Mouse (Mus musculus): ENCODE data around the gene C5ar2. TPM values are rescaled to one million over a fixed set of nuclear protein-coding genes. Genes with fewer than 3 reads are reported as not detected.
A peak's percentile ranks its signal among the peaks of the same experiment; 100 is the strongest.
"Not testable (repeated sequence)": the region's sequence is repeated elsewhere in the genome, so short reads cannot be mapped to it uniquely, and the experiment has no call there.

C5ar2 gene
- polyA plus RNA-seq, 1 experiment from 2014 or later: not detected

DNA sequence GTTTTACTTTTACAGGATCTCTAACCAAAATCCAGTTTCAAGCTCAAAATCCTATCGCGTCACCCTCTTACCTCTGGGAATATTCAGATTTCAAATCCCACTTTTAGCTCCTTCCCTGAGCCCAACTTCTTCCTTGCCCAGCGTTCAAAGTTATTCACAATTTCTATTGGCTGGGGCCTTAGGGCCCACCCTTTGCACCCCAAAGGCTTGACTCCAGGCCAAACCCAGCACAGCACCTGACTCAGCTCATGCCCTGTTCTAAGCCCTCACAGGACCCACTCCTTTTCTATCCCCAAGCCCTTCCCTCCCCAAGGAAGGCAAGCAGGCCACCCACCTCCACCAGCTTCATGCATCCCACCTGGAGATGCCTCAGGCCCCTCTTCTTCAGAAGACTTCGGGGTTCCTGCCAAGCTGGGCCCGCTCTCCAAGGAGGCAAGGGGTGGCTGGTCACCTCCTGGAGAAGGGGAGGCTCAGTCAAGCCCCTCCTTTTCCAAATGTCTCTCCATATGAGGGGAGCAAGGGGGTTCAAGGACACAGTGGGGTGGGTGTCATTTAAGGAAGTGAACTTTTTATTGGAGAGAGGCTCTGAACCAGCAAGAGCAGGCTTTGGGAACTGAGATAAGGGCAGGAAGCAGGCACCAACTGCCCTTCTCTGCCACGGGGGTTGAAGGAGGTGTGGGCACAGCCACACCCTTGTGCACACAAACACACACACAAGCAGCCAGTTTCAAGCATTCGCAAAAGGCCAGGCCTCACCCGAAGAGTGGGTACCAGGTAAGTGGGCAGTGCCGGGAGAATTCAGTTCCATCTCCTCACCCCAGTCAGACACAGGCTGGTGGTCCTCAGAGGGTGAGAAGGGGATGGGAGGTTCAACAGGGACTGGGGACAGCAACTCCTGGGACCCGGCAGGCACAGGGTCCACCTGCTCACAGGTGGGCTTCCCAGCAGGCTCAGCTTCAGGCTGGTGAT is 31.3 kb upstream of the C5ar2 start:
- no peak for ATAC-seq
- in situ Hi-C loops (cut with MboI; ENCODE audit: low pct_unique_long_range_greater_than_20kb): no loop called here
- ChIA-PET POLR2A (interaction anchor here (1.5 kb wide), 1 partner anchor 9 kb away, joined by 3 read pairs; no protein-coding TSS in a partner anchor), CTCF (interaction anchor here (0.9 to 1.7 kb wide), 2 partner anchors 11 to 20 kb away, joined by 4 read pairs; no protein-coding TSS in a partner anchor)
- H3K27me3 ChIP-seq: no peaks in the 10 kb centered on the region
- no peak for TF ChIP-seq CTCF (IDR thresholded peaks at IDR 0.05)
- DNase-seq (ENCODE audit: low read depth, low spot score): no peak

DNA sequence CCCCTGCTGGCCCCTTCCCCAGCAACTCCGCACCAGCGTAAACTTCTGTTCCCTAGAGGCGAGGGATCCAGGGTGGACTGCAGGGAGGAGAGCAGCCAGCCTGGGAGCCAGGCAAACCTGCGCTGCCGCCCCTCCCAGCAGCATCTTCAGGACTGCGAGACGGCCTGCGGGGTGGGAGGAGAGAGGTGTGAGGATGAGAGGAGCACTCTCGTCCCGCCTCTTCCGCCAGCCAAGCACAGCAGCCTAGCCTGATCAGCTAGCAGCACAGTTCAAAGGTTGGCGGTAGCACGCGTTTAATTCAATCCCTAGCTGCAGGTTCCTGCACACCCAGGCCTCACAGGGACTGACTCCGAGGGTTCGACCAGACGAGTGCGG is 29.8 kb upstream of the C5ar2 start:
- DNase-seq (ENCODE audit: low read depth, low spot score) (no peak), ATAC-seq (no peak)
- ChIA-PET CTCF (interaction anchor here (1.0 kb wide), 1 partner anchor 11 kb away, joined by 3 read pairs; no protein-coding TSS in a partner anchor), POLR2A (no interaction called here)
- no peaks in the 10 kb centered on the region for H3K27me3 ChIP-seq
- no peak for TF ChIP-seq CTCF (IDR thresholded peaks at IDR 0.05)
- in situ Hi-C loops (cut with MboI; ENCODE audit: low pct_unique_long_range_greater_than_20kb): no loop called here

DNA sequence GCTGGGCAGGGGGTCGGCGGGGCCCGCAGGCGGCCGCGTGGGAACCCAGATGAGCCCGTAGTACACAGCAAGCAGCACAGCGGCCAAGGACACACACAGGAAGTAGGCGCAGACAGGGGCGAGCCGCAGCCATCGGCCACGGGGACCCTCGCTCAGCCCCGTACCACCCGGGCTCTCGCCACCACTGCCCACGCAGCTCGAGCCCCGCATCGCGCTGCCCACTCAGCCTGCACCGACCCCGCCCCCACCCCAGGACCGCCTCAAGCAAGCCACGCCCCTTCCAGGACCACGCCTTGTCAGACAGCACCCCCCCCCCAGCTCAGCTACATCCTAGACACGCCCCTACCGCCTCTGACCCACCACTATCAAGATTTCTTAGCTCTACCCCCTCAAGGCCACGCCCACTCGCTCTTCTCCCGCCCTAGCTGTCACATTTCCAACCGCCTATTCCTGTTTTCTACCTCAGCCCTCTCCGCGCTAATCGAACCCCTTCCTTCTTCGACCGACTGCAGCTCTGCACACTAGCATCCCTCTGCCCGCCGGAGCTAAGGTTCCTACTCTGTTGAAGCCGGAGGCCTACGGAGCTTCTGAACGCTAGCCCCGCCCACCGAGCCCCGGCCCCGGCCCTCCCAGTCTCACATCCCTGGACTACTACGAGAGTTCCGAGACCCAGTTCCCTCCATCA is 29.3 kb upstream of the C5ar2 start, which contains the start of gene Inafm1:
Gene Inafm1, minus strand, starts transcription at position 537 of the 685 bp plus-strand sequence.
- POLR2A ChIA-PET: interaction anchor here (1.5 kb wide), 1 partner anchor 10 kb away, joined by 3 read pairs; no protein-coding TSS in a partner anchor

GRCm38 (mm10) chr7:16272681-16273080 is 28.7 kb upstream of the C5ar2 start:
- ATAC-seq: peak; percentile 70
- POLR2A ChIA-PET: interaction anchor here (1.5 kb wide), 1 partner anchor 10 kb away, joined by 3 read pairs; no protein-coding TSS in a partner anchor
- no peak for TF ChIP-seq CTCF (IDR thresholded peaks at IDR 0.05)
- in situ Hi-C loops (cut with MboI; ENCODE audit: low pct_unique_long_range_greater_than_20kb): no loop called here
- CTCF ChIA-PET: interaction anchor here (0.9 to 2.1 kb wide), 2 partner anchors 10 to 221 kb away, joined by 3 to 12 read pairs; no protein-coding TSS in a partner anchor
- no peak for DNase-seq (ENCODE audit: low read depth, low spot score)
- H3K27me3 ChIP-seq: no peaks in the 10 kb centered on the region

More for the DNA sequence above, 29.3 kb upstream of the C5ar2 start, which contains the start of gene Inafm1:
- CTCF ChIA-PET: interaction anchor here (2.1 kb wide), 1 partner anchor 10 kb away, joined by 12 read pairs; no protein-coding TSS in a partner anchor
- H3K27me3 ChIP-seq: no peaks in the 10 kb centered on the region
- in situ Hi-C loops (cut with MboI; ENCODE audit: low pct_unique_long_range_greater_than_20kb): no loop called here
- peak; percentile 54 for ATAC-seq
- DNase-seq (ENCODE audit: low read depth, low spot score): no peak
- no peak for TF ChIP-seq CTCF (IDR thresholded peaks at IDR 0.05)

DNA sequence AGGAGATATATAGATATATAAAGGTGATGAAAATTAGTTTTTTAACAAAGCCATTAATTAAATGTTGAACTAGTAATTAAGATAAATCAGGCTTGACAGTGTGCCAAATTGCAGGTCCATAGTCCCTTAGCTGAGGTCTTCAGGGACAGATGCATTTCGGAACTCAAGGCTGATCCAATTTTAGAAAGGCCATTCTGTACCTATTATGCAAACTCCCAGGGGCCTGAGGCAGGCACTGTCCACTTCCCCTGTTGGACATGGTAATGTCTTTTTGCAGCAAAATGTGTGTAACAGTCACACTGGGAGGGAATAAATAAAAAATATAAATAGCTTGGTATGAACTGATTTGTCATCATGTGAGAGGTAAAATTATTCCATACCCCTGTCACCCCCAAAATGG is 27.2 kb upstream of the C5ar2 start:
- no peak for TF ChIP-seq CTCF (IDR thresholded peaks at IDR 0.05)
- POLR2A ChIA-PET: no interaction called here
- CTCF ChIA-PET: interaction anchor here (1.2 to 2.1 kb wide), 2 partner anchors 8 to 78 kb away, joined by 3 to 12 read pairs; no protein-coding TSS in a partner anchor
- in situ Hi-C loops (cut with MboI; ENCODE audit: low pct_unique_long_range_greater_than_20kb): no loop called here
- DNase-seq (ENCODE audit: low read depth, low spot score) (no peak), ATAC-seq (no peak)
- H3K27me3 ChIP-seq: no peaks in the 10 kb centered on the region

DNA sequence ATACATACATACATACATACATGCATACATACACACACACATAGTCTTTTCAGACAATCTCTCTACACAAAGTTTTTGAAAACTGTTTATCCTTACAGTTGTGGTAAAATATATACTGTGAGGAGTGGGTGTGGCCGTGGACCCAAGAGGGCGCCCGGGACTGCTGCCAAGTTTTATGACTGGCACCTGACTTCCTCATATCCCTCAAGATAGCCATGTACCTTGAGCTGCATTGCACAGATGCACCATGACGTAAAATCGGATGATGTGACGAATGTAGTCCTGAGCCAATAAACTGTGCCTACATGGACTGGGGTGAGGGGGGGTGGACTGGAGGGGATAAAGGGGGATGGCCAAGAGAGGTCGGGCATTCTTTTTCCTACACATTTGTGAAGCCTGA is 22.6 kb upstream of the C5ar2 start:
- in situ Hi-C loops (cut with MboI; ENCODE audit: low pct_unique_long_range_greater_than_20kb); ATAC-seq; POLR2A ChIA-PET; DNase-seq (ENCODE audit: low read depth, low spot score); CTCF ChIA-PET; H3K27me3 ChIP-seq: not testable (repeated sequence)

- ChIA-PET CTCF (no interaction called here), POLR2A (no interaction called here)
- no peak for ATAC-seq
- in situ Hi-C loops (cut with MboI; ENCODE audit: low pct_unique_long_range_greater_than_20kb): no loop called here
- no peaks in the 10 kb centered on the region for H3K27me3 ChIP-seq
- DNase-seq (ENCODE audit: low read depth, low spot score): no peak
- TF ChIP-seq CTCF (IDR thresholded peaks at IDR 0.05): no peak
Observed at GRCm38 (mm10) chr7:16265856-16266255, 21.9 kb upstream of the C5ar2 start.

DNA sequence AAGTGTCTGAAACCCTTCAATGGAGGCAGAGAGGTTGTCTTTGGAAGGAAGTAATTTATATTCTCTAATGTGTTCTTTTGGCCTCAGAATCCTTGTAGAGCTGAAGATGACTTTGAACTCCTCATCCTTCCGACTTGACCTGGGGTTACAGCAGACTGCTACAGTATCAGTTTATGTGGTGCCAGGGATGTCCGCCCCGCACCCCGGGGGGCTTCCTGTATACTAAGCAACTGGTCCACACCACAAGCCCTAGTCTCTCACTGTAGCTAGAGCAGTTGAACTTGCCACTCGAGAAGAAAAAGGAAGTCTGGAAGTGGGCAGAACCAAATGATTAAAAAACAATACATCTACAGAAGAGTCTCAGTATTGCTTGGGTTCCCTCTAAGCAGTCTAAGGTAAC is 19.9 kb upstream of the C5ar2 start:
- in situ Hi-C loops (cut with MboI; ENCODE audit: low pct_unique_long_range_greater_than_20kb): loop anchor here (5.0 kb wide), 1 partner anchor 72 kb away; no protein-coding TSS in a partner anchor
- ChIA-PET CTCF (interaction anchor here (1.7 to 2.7 kb wide), 7 partner anchors 8 to 167 kb away, joined by 4 to 30 read pairs (median 10); no protein-coding TSS in a partner anchor), POLR2A (interaction anchor here (0.7 kb wide), 3 partner anchors 19 to 57 kb away, joined by 3 to 4 read pairs (median 3); no protein-coding TSS in a partner anchor)
- H3K27me3 ChIP-seq: no peaks in the 10 kb centered on the region
- DNase-seq (ENCODE audit: low read depth, low spot score) (no peak), ATAC-seq (no peak)
- TF ChIP-seq CTCF (IDR thresholded peaks at IDR 0.05): no peak

DNA sequence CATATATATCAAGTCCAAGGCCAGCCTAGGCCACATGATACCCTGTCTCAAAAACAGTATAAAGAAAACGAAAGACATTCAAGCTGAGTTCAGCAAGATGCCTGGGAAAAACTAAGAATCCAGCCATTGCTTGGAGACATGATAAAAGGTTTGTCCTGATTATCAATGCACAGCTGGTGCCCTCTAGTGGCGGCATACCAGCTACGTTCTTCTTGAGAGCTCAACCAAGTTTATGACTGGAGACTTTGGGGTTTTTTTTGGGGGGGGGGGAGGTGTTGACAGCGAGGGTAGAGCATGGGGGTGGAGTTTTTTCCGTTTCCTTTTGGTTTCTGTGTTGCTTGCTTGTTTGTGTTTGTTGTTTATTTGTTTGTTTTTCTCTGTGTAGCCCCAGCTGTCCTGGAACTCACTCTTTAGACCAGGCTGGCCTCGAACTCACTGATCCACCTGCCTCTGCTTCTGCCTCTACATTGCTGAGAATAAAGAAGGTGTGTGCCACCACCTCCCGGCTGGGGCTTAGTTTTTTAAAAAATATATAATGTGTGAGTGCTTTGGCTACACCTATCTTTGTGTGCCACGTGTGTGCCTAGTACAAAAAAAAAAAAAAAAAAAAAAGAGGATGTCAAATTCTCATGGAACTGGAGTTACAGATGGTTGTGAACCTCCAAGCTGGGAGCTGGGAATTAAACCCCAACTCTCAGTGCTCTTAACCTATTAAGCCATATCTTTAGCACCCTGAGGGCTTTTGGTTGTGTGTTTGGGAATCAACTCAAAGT is 19.2 kb upstream of the C5ar2 start:
- peak; percentile 76 for TF ChIP-seq CTCF (IDR thresholded peaks at IDR 0.05)
- in situ Hi-C loops (cut with MboI; ENCODE audit: low pct_unique_long_range_greater_than_20kb): loop anchor here (5.0 kb wide), 1 partner anchor 71 kb away; no protein-coding TSS in a partner anchor
- DNase-seq (ENCODE audit: low read depth, low spot score) (no peak), ATAC-seq (no peak)
- H3K27me3 ChIP-seq: no peaks in the 10 kb centered on the region
- POLR2A ChIA-PET: interaction anchor here (0.7 to 1.2 kb wide), 4 partner anchors 10 to 56 kb away, joined by 3 to 4 read pairs (median 3); partner anchors contain the start of gene Inafm1
- CTCF ChIA-PET: interaction anchor here (0.6 to 2.7 kb wide), 12 partner anchors 9 to 499 kb away, joined by 3 to 30 read pairs (median 7); partner anchors contain the start of gene Meis3

All from Patski (cell line).